Mouse (Mus musculus): ENCODE data around the gene Olfr547. TPM values are rescaled to one million over a fixed set of nuclear protein-coding genes. Genes with fewer than 3 reads are reported as not detected.
A peak's percentile ranks its signal among the peaks of the same experiment; 100 is the strongest.

Gene Olfr547
- total RNA-seq, 2 experiments from 2014 or later = not detected

GRCm38 (mm10) chr7:102549570-102549969 lies 15.0 kb downstream of the Olfr547 start, which contains the start of gene Olfr549:
Gene Olfr549, plus strand, starts transcription at chr7:102549870.
- intact Hi-C loops (cut with DNase I) = no loop called here
- no peak for DNase-seq (ENCODE audit: extremely low spot score in 1 of 2, low spot score in 2 of 2)

- intact Hi-C loops (cut with DNase I) = no loop called here
- DNase-seq (ENCODE audit: extremely low spot score in 1 of 2, low spot score in 2 of 2) = no peak
These were observed 18.7 kb downstream of the Olfr547 start for GRCm38 (mm10) chr7:102553279-102553678.

GRCm38 (mm10) chr7:102564999-102565997 lies 30.7 kb downstream of the Olfr547 start, which contains the start of gene Trim21:
Gene Trim21, minus strand, starts transcription at chr7:102565486.
- intact Hi-C loops (cut with DNase I) = no loop called here
- peak; percentile 28 to 90 for DNase-seq (ENCODE audit: extremely low spot score in 1 of 2, low spot score in 2 of 2)

- DNase-seq (ENCODE audit: extremely low spot score in 1 of 2, low spot score in 2 of 2) = no peak
- intact Hi-C loops (cut with DNase I) = no loop called here
These were observed 31.7 kb downstream of the Olfr547 start for GRCm38 (mm10) chr7:102566219-102566618.

GRCm38 (mm10) chr7:102571142-102571541 lies 36.6 kb downstream of the Olfr547 start, which contains the start of gene Olfr550:
Gene Olfr550, plus strand, starts transcription at chr7:102571442.
- DNase-seq (ENCODE audit: extremely low spot score in 1 of 2, low spot score in 2 of 2) = no peak
- intact Hi-C loops (cut with DNase I) = no loop called here

- intact Hi-C loops (cut with DNase I) = no loop called here
- DNase-seq (ENCODE audit: extremely low spot score in 1 of 2, low spot score in 2 of 2) = no peak
These were observed 38.8 kb downstream of the Olfr547 start for GRCm38 (mm10) chr7:102573174-102573830.

GRCm38 (mm10) chr7:102575998-102576397 lies 41.4 kb downstream of the Olfr547 start:
- intact Hi-C loops (cut with DNase I) = no loop called here
- DNase-seq (ENCODE audit: extremely low spot score in 1 of 2, low spot score in 2 of 2) = no peak

Other genes with a start within 250 kb of the Olfr547 start
- gene Rrm1, start 93.1 kb upstream of the Olfr547 start, total RNA-seq (2021) = 10 to 100 TPM; 14.5 TPM
- not detected for gene Olfr543, start 53.1 kb upstream of the Olfr547 start, total RNA-seq (2021)
- gene Olfr544, start 46.4 kb upstream of the Olfr547 start, total RNA-seq (2021) = not detected
- not detected for gene Olfr545, start 35.2 kb upstream of the Olfr547 start, total RNA-seq (2021)
- gene Olfr548-ps1, start 6.1 kb downstream of the Olfr547 start, total RNA-seq (2021) = not detected
- not detected for gene Olfr549, start 15.1 kb downstream of the Olfr547 start, total RNA-seq (2021)
- 1 to 10 TPM; 1.8 to 2.9 TPM for gene Trim21, start 30.7 kb downstream of the Olfr547 start, total RNA-seq (2021)
- under 1 TPM; 0.24 to 0.51 TPM for gene Olfr550, start 36.7 kb downstream of the Olfr547 start, total RNA-seq (2021)
- not detected for gene Olfr551, start 57.1 kb downstream of the Olfr547 start, total RNA-seq (2021)
- gene Olfr552, start 63.0 kb downstream of the Olfr547 start, total RNA-seq (2021) = not detected
- not detected for gene Olfr553, start 83.5 kb downstream of the Olfr547 start, total RNA-seq (2021)
- gene Olfr554, start 103.7 kb downstream of the Olfr547 start, total RNA-seq (2021) = not detected
- not detected for gene Olfr555, start 124.1 kb downstream of the Olfr547 start, total RNA-seq (2021)
- not detected for gene Olfr556, start 130.2 kb downstream of the Olfr547 start, total RNA-seq (2021)
- gene Trim68, start 152.6 kb downstream of the Olfr547 start, total RNA-seq (2021) = 1 to 10 TPM; 4.9 to 5.4 TPM
- not detected for gene Olfr557, start 161.2 kb downstream of the Olfr547 start, total RNA-seq (2021)
- gene Olfr558, start 167.5 kb downstream of the Olfr547 start, total RNA-seq (2021) = under 1 TPM; 0.15 to 0.32 TPM
- not detected for gene Olfr33, start 184.3 kb downstream of the Olfr547 start, total RNA-seq (2021)
- gene Olfr559, start 192.7 kb downstream of the Olfr547 start, total RNA-seq (2021) = not detected
- not detected for gene Olfr560, start 224.6 kb downstream of the Olfr547 start, total RNA-seq (2021)
- under 1 TPM; 0.51 to 0.55 TPM for gene Olfr78, start 224.7 kb downstream of the Olfr547 start, total RNA-seq (2021)
- not detected for gene Olfr561, start 236.5 kb downstream of the Olfr547 start, total RNA-seq (2021)

Measured in left cerebral cortex, postnatal 10 days (tissue).